Mouse (Mus musculus) heart, postnatal 0 days (tissue): Measurements from ENCODE around the gene Nab2.

Experiments
- CTCF ChIP-seq: IDR thresholded peaks from 2 replicates; pipeline ENCODE4 v1.5.1; 2016; ENCODE audit warnings: antibody characterized with exemption, control low read depth, low read depth
- EP300 ChIP-seq: IDR thresholded peaks from 2 replicates; pipeline ENCODE4 v1.6.1; 2016; ENCODE audit warnings: antibody characterized with exemption, low read depth

- TF ChIP-seq CTCF (no peak), EP300 (no peak)
Measured at GRCm38 (mm10) chr10:127619119-127619721, 49.1 kb downstream of the Nab2 start.
